Comparison of ENCODE assay signal across 19 mouse cellular contexts in the genomic region with DNA sequence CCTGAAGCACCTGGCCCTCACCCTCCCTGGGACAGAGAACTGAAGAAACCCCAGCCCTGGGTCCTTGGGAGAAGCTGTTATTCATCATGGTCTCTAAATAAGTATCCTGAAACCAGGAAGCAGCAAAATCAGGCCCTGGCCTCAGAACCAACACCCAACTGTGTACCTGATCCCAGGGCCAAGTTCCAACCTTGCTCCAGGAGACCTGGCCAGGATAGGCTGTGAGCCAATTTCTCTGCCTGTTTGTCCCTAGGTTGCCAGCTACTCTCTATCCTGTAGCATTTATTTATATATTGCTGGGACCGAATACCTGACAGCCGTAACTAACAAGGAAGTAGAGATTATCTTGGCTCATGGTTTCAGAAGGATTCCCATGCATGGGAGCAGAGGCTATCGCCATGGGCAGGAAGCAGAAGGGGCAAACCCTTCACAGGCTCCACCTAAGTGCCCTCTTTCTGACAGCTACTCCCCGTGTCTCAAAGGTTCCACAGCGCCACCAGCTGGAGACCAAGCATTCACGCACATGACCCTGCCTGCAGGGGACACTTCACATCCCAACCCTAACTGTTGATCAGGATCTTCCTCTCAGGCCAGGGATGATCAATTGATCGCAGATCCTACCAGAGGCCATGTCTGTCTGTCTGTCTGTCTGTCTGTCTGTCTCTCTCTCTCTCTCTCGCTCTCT. TPM values are rescaled to one million over a fixed set of nuclear protein-coding genes. Genes with fewer than 3 reads are reported as not detected.
A peak's percentile ranks its signal among the peaks of the same experiment; 100 is the strongest.
DNase-seq lines count a peak whose midpoint lies in the region; ATAC-seq and TF ChIP-seq lines count a peak whose summit lies in the region.
"Had no signal": no experiment of that assay in that cellular context is flagged by ENCODE, and none has a peak within 500 bp of the region (broad histone marks: within the 10 kb centered on the region; RNA-seq: fewer than 3 reads in every experiment).

No protein-coding gene starts in this region.

- H3K27ac ChIP-seq in forebrain, postnatal 0 days (ENCODE audit: low read depth, low read length), result no peak overlapping the region
- H3K27ac ChIP-seq in forebrain, embryonic 15.5 days (replicated peaks), result no peak overlapping the region
- no peak overlapping the region for H3K27ac ChIP-seq in midbrain, embryonic 11.5 days (ENCODE audit: low read depth, low read length)
- no peak overlapping the region for H3K27ac ChIP-seq in midbrain, embryonic 13.5 days
- H3K27ac ChIP-seq in forebrain, embryonic 12.5 days, result no peak overlapping the region
- H3K27ac ChIP-seq: forebrain, embryonic 10.5 days; hindbrain, embryonic 15.5 days had no signal

- no peak overlapping the region for H3K4me2 ChIP-seq in forebrain, postnatal 0 days (ENCODE audit: low read depth)
- no peak overlapping the region for H3K4me2 ChIP-seq in forebrain, embryonic 15.5 days (replicated peaks)
- H3K4me2 ChIP-seq in midbrain, embryonic 11.5 days, result no peak overlapping the region
- H3K4me2 ChIP-seq in midbrain, embryonic 13.5 days (replicated peaks), result no peak overlapping the region
- H3K4me2 ChIP-seq in forebrain, embryonic 12.5 days, result no peak overlapping the region
- H3K4me2 ChIP-seq: heart, embryonic 11.5 days; hindbrain, embryonic 15.5 days; liver, embryonic 11.5 days had no signal

- WGBS in forebrain, postnatal 0 days, result 93% methylated on average over 8 of the region's 8 CpGs
- WGBS in forebrain, embryonic 15.5 days, result 93% methylated on average over 8 of the region's 8 CpGs
- WGBS in midbrain, embryonic 11.5 days, result 92% methylated on average over 8 of the region's 8 CpGs
- 92% methylated on average over 8 of the region's 8 CpGs for WGBS in midbrain, embryonic 13.5 days
- WGBS in forebrain, embryonic 12.5 days, result 90% methylated on average over 8 of the region's 8 CpGs

- no peaks in the 10 kb centered on the region for H3K27me3 ChIP-seq in forebrain, postnatal 0 days (ENCODE audit: insufficient read depth, low read length)
- no peaks in the 10 kb centered on the region for H3K27me3 ChIP-seq in forebrain, embryonic 15.5 days
- H3K27me3 ChIP-seq in midbrain, embryonic 11.5 days (ENCODE audit: control insufficient read depth, insufficient read depth, low read length), result no peaks in the 10 kb centered on the region
- H3K27me3 ChIP-seq in midbrain, embryonic 13.5 days, result no peaks in the 10 kb centered on the region
- no peaks in the 10 kb centered on the region; the same call in 1 of the 2 replicates for H3K27me3 ChIP-seq in forebrain, embryonic 12.5 days
- H3K27me3 ChIP-seq: hindbrain, embryonic 15.5 days had no signal

- H3K36me3 ChIP-seq in forebrain, postnatal 0 days (ENCODE audit: insufficient read depth), result no peaks in the 10 kb centered on the region
- no peaks in the 10 kb centered on the region for H3K36me3 ChIP-seq in forebrain, embryonic 15.5 days
- no peaks in the 10 kb centered on the region for H3K36me3 ChIP-seq in midbrain, embryonic 11.5 days (ENCODE audit: control insufficient read depth, insufficient read depth, low read length)
- no peaks in the 10 kb centered on the region for H3K36me3 ChIP-seq in midbrain, embryonic 13.5 days
- no peaks in the 10 kb centered on the region for H3K36me3 ChIP-seq in forebrain, embryonic 12.5 days (replicated peaks)
- H3K36me3 ChIP-seq: forebrain, embryonic 10.5 days; G1E; hindbrain, embryonic 15.5 days had no signal

- no peaks in the 10 kb centered on the region for H3K9me3 ChIP-seq in forebrain, postnatal 0 days (ENCODE audit: low read length)
- H3K9me3 ChIP-seq in forebrain, embryonic 15.5 days, result no peaks in the 10 kb centered on the region
- no peaks in the 10 kb centered on the region for H3K9me3 ChIP-seq in midbrain, embryonic 11.5 days (ENCODE audit: control insufficient read depth, low read length)
- no peaks in the 10 kb centered on the region for H3K9me3 ChIP-seq in midbrain, embryonic 13.5 days
- no peaks in the 10 kb centered on the region for H3K9me3 ChIP-seq in forebrain, embryonic 12.5 days
- H3K9me3 ChIP-seq: forebrain, embryonic 10.5 days; hindbrain, embryonic 15.5 days had no signal

- no peak for DNase-seq in forebrain, postnatal 0 days
- DNase-seq in midbrain, embryonic 11.5 days (ENCODE audit: low spot score, missing footprints), result peak; percentile 65
- DNase-seq in brain, adult 2 months (ENCODE audit: low read depth, low spot score), result peak; percentile 93
- DNase-seq in cerebellum, postnatal 25 days, result peak; percentile 85 to 90
- DNase-seq in adrenal gland, postnatal 4 days (ENCODE audit: low spot score in 2 of 2), result no peak
- DNase-seq: adrenal gland, adult 8-10 months; gastrocnemius, postnatal 36 days; kidney, adult 18-20 months; left cerebral cortex, postnatal 4 days; spleen, adult 18-20 months had no signal

- no peak overlapping the region for H3K4me3 ChIP-seq in forebrain, postnatal 0 days (ENCODE audit: low read depth, low read length)
- H3K4me3 ChIP-seq in forebrain, embryonic 15.5 days, result no peak overlapping the region
- H3K4me3 ChIP-seq in midbrain, embryonic 11.5 days (ENCODE audit: low read depth, low read length), result no peak overlapping the region
- no peak overlapping the region for H3K4me3 ChIP-seq in midbrain, embryonic 13.5 days (replicated peaks)
- no peak overlapping the region for H3K4me3 ChIP-seq in forebrain, embryonic 12.5 days (replicated peaks)
- H3K4me3 ChIP-seq: forebrain, embryonic 10.5 days; hindbrain, embryonic 15.5 days had no signal

- ATAC-seq in forebrain, postnatal 0 days, result no peak
- no peak for ATAC-seq in forebrain, embryonic 15.5 days (replicated peaks)
- ATAC-seq in midbrain, embryonic 11.5 days (ENCODE audit: low FRiP score), result no peak
- no peak for ATAC-seq in midbrain, embryonic 13.5 days
- no peak for ATAC-seq in forebrain, embryonic 12.5 days (ENCODE audit: low FRiP score)

- H3K4me1 ChIP-seq in forebrain, postnatal 0 days (ENCODE audit: insufficient read depth), result 0 out of 2 replicates have a peak, but pooled peaks cover 7% of the 10 kb centered on the region
- peaks cover 33% of the 10 kb centered on the region for H3K4me1 ChIP-seq in forebrain, embryonic 15.5 days
- peaks cover 31% of the 10 kb centered on the region for H3K4me1 ChIP-seq in midbrain, embryonic 11.5 days (ENCODE audit: control insufficient read depth, insufficient read depth, low read length)
- H3K4me1 ChIP-seq in midbrain, embryonic 13.5 days (replicated peaks), result peaks cover 41% of the 10 kb centered on the region
- H3K4me1 ChIP-seq in forebrain, embryonic 12.5 days, result peaks cover 42% of the 10 kb centered on the region

- no peak overlapping the region for H3K9ac ChIP-seq in forebrain, postnatal 0 days
- H3K9ac ChIP-seq in forebrain, embryonic 15.5 days (replicated peaks), result no peak overlapping the region
- H3K9ac ChIP-seq in midbrain, embryonic 11.5 days (ENCODE audit: low read length), result no peak overlapping the region
- H3K9ac ChIP-seq in midbrain, embryonic 13.5 days (replicated peaks), result no peak overlapping the region
- H3K9ac ChIP-seq in forebrain, embryonic 12.5 days, result no peak overlapping the region
- H3K9ac ChIP-seq: hindbrain, embryonic 15.5 days had no signal

- 0 out of 2 replicates have a peak, but pooled peaks have one; percentile 14 for TF ChIP-seq CTCF in forebrain, postnatal 0 days (IDR thresholded peaks at IDR 0.05; ENCODE audit: low read depth)

RNA-seq across cellular contexts. Expression of a gene that starts 31.8 kb away (rescaled TPM):
- total RNA-seq in forebrain, postnatal 0 days (2014; rRNA removed), result 37.3 and 43.7 TPM in 2 replicates
- polyA plus RNA-seq in forebrain, postnatal 0 days (2015; fragmentation: Nextera tagmentation; extraction: Ambion mirVana), result 72.7 and 82.3 TPM in 2 replicates
- 51.1 and 57.2 TPM in 2 replicates for polyA plus RNA-seq in forebrain, embryonic 15.5 days (2015; fragmentation: Nextera tagmentation; extraction: Ambion mirVana)
- polyA plus RNA-seq in midbrain, embryonic 11.5 days (2014; fragmentation: Nextera tagmentation; extraction: Ambion mirVana), result 7.1 and 8.2 TPM in 2 replicates
- polyA plus RNA-seq in midbrain, embryonic 13.5 days (2015; fragmentation: Nextera tagmentation; extraction: Ambion mirVana), result 28.2 and 29.9 TPM in 2 replicates
- total RNA-seq in adrenal gland, postnatal 4 days (2021), result 1 to 10 TPM; 6.6 to 8.2 TPM
- polyA plus RNA-seq in forebrain, embryonic 12.5 days (2016; fragmentation: Nextera tagmentation; extraction: Ambion mirVana), result 17.0 and 19.6 TPM in 2 replicates
- total RNA-seq: megakaryocyte, adult 5-6 weeks had no signal
- polyA plus RNA-seq: G1E had no signal

Comparison
In these comparisons a context has a peak if more than half of its experiments do, and no peak if none do; other contexts are left out.
1. DNase-seq: peak in midbrain, embryonic 11.5 days (single experiment), brain, adult 2 months (single experiment) and cerebellum, postnatal 25 days (2 of 2); none in forebrain, postnatal 0 days (single experiment) and adrenal gland, postnatal 4 days (0 of 2).